Mouse (Mus musculus) G1E (cell line): ENCODE measurements at regions not wholly inside any gene's neighbourhood (a gene's known extent, or its start where the extent isn't known, plus 50 kb on each side); places are given as distances from the start of the nearest gene placed in this dataset.

Source experiments
- CTCF ChIP-seq: IDR thresholded peaks from 2 replicates; pipeline ENCODE4 v1.5.1; 2012; ENCODE audit warnings: low read depth, low read length, inconsistent platforms, mixed read lengths
- GATA1 ChIP-seq: IDR thresholded peaks from 2 replicates; pipeline ENCODE4 v1.6.1; 2012; ENCODE audit warnings: borderline replicate concordance, low read length, inconsistent platforms, mixed read lengths
- TAL1 ChIP-seq: conservative IDR thresholded peaks from 2 replicates; pipeline ENCODE4 v1.6.1; 2012; ENCODE audit warnings: low read depth, low read length, inconsistent platforms, mixed read lengths

DNA sequence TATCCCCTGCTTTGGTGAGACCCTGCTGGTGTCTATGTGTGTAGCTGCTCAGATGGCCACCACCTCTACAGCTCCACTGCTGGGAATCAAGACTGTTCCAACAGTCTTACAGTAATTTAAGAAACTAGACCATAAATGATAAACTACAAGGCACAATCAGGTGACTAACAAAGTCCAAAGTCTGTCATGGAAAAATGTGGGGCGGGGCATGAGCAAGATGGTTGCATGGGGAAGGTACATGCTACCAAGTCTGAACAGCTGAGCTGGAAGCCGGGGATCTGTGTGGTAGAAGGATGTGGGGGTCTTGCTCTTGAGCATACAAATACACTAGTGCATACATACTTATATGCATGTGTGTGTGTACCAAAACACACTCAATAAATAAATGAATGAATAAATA is 278.8 kb upstream of the Sox2 start:
- TF ChIP-seq CTCF (no peak), TAL1 (no peak), GATA1 (no peak)
